Mouse (Mus musculus): ENCODE data around the gene Cnnm4. TPM values are rescaled to one million over a fixed set of nuclear protein-coding genes. Genes with fewer than 3 reads are reported as not detected.

The Cnnm4 gene
- polyA plus RNA-seq, 1 experiment = 0.27 TPM

DNA sequence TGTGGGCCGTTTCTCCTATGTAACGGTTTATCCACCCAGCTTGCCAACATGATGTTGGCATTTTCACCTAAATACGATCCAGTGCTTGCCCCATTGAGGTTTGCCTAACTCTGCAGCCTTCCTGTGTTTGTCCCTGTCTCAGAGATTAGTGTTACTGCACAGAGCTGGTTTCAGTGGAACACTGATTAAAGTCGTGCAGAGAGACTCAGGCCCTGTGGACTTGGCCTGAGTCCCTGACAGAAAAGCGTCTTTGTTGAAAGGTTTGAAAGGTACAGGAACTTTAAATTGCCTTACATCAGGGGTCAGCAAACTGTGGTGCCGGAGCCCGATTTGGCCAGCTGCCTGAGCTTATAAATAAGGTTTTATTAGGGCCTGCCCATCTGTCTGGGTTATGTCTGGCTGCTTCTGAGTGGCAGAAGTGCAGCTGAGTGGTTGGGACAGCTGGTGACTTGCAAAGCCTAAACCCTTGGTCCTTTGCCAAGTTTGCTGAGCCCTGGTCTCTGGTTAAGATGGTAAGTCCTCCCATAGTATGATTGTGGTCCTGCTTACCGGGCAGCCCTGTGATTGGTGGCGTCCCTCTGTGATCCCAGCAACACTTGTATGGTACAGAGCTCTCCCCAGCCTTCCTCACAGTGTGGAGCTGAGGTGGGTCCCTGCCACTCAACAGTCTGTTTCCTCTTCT, 52.1 kb downstream of the Cnnm4 start:
- Histone ChIP-seq H3K4me1 (ENCODE audit: control insufficient read depth) (no peaks in the 10 kb centered on the region), H3K27me3 (ENCODE audit: control insufficient read depth) (no peaks in the 10 kb centered on the region), H3K36me3 (ENCODE audit: control insufficient read depth) (peaks cover 83% of the 10 kb centered on the region), H3K4me3 (replicated peaks) (no peak overlapping the region), H3K9me3 (ENCODE audit: control insufficient read depth, low read length) (no peaks in the 10 kb centered on the region)
- TF ChIP-seq GATA1 (IDR thresholded peaks at IDR 0.05; ENCODE audit: low read length) (no peak), TAL1 (IDR thresholded peaks at IDR 0.05; ENCODE audit: low read length) (no peak)

GRCm38 (mm10) chr1:36524058-36524457, 52.6 kb downstream of the Cnnm4 start:
- H3K27me3 ChIP-seq (ENCODE audit: control insufficient read depth) = no peaks in the 10 kb centered on the region
- H3K4me3 ChIP-seq (replicated peaks) = no peak overlapping the region
- H3K36me3 ChIP-seq (ENCODE audit: control insufficient read depth) = peaks cover 77% of the 10 kb centered on the region
- TF ChIP-seq GATA1 (IDR thresholded peaks at IDR 0.05; ENCODE audit: low read length) (no peak), TAL1 (IDR thresholded peaks at IDR 0.05; ENCODE audit: low read length) (no peak)
- H3K9me3 ChIP-seq (ENCODE audit: control insufficient read depth, low read length) = no peaks in the 10 kb centered on the region
- no peaks in the 10 kb centered on the region for H3K4me1 ChIP-seq (ENCODE audit: control insufficient read depth)

GRCm38 (mm10) chr1:36525774-36526173, 54.4 kb downstream of the Cnnm4 start:
- H3K4me3 ChIP-seq (replicated peaks) = no peak overlapping the region
- H3K27me3 ChIP-seq (ENCODE audit: control insufficient read depth) = no peaks in the 10 kb centered on the region
- no peaks in the 10 kb centered on the region for H3K4me1 ChIP-seq (ENCODE audit: control insufficient read depth)
- TF ChIP-seq GATA1 (IDR thresholded peaks at IDR 0.05; ENCODE audit: low read length) (no peak), TAL1 (IDR thresholded peaks at IDR 0.05; ENCODE audit: low read length) (no peak)
- no peaks in the 10 kb centered on the region for H3K9me3 ChIP-seq (ENCODE audit: control insufficient read depth, low read length)
- peaks cover 64% of the 10 kb centered on the region for H3K36me3 ChIP-seq (ENCODE audit: control insufficient read depth)

DNA sequence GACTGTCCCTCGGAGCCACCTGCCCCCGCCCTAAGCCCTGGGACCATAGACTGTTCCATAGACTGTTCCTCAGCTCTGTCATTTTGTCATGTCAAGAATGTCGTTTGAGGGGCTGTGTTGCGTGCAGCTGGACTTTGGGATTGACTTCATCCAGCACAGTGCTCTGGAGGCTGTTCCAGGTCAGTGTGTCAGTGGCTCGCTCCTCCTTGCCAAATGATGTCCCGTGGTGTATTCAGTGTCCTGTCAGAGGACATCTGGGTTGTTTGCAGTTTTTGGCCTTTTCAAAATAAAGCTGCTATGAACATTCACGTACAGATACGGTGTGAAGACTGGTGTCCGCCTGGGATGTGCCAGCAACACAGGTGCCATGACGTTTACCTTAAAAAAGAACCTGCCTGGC, 55.5 kb downstream of the Cnnm4 start:
- H3K27me3 ChIP-seq (ENCODE audit: control insufficient read depth) = no peaks in the 10 kb centered on the region
- H3K36me3 ChIP-seq (ENCODE audit: control insufficient read depth) = peaks cover 63% of the 10 kb centered on the region
- H3K4me1 ChIP-seq (ENCODE audit: control insufficient read depth) = no peaks in the 10 kb centered on the region
- TF ChIP-seq TAL1 (IDR thresholded peaks at IDR 0.05; ENCODE audit: low read length) (no peak), GATA1 (IDR thresholded peaks at IDR 0.05; ENCODE audit: low read length) (no peak)
- no peak overlapping the region for H3K4me3 ChIP-seq (replicated peaks)
- no peaks in the 10 kb centered on the region for H3K9me3 ChIP-seq (ENCODE audit: control insufficient read depth, low read length)

DNA sequence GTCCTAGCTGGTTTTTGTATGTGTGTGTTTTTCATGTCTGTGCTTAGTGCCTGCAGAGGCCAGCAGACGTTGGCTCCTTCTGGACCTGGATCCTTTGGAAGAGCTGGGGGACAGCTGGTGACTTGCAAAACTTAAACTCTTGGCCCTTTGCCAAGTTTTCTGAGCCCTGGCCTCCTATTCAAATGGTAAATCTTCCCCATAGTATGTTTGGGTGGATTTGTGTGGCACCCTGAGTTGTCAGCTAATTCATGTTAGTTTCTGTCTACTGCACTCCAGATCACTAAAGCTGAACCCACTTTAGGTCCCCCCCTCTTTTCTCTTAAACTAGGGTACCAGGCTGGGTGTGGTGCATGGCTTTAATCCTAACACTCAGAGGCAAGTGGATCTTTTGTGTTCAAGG, 56.9 kb downstream of the Cnnm4 start:
- TF ChIP-seq TAL1 (IDR thresholded peaks at IDR 0.05; ENCODE audit: low read length) (no peak), GATA1 (IDR thresholded peaks at IDR 0.05; ENCODE audit: low read length) (no peak)
- Histone ChIP-seq H3K36me3 (ENCODE audit: control insufficient read depth) (peaks cover 52% of the 10 kb centered on the region), H3K27me3 (ENCODE audit: control insufficient read depth) (no peaks in the 10 kb centered on the region), H3K4me3 (replicated peaks) (no peak overlapping the region), H3K9me3 (ENCODE audit: control insufficient read depth, low read length) (no peaks in the 10 kb centered on the region), H3K4me1 (ENCODE audit: control insufficient read depth) (no peaks in the 10 kb centered on the region)

- TF ChIP-seq TAL1 (IDR thresholded peaks at IDR 0.05; ENCODE audit: low read length) (no peak), GATA1 (IDR thresholded peaks at IDR 0.05; ENCODE audit: low read length) (no peak)
- H3K27me3 ChIP-seq (ENCODE audit: control insufficient read depth) = no peaks in the 10 kb centered on the region
- H3K4me1 ChIP-seq (ENCODE audit: control insufficient read depth) = no peaks in the 10 kb centered on the region
- H3K4me3 ChIP-seq (replicated peaks) = no peak overlapping the region
- peaks cover 43% of the 10 kb centered on the region for H3K36me3 ChIP-seq (ENCODE audit: control insufficient read depth)
- H3K9me3 ChIP-seq (ENCODE audit: control insufficient read depth, low read length) = no peaks in the 10 kb centered on the region
Observed at GRCm38 (mm10) chr1:36529274-36529673, 57.9 kb downstream of the Cnnm4 start.

DNA sequence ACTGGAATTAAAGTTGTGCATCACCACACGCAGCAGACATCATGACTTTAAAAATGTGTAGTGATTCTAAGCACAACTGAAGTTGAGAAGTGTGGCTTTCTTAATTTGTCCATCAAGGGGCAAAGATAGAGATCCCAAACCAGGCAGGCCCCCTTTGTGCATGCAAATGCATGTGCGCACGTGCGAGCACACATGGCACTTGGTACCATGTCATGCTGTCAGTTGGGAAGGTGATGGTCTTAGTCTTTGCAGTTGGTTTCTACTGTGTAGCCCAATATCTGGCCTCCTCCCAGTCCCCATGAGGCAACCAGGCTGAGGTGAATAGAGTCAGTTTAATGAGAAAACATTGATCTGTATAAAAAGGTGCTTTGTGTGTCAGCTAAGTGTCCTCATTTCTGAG, 58.5 kb downstream of the Cnnm4 start:
- Histone ChIP-seq H3K27me3 (ENCODE audit: control insufficient read depth) (no peaks in the 10 kb centered on the region), H3K4me3 (replicated peaks) (no peak overlapping the region), H3K9me3 (ENCODE audit: control insufficient read depth, low read length) (no peaks in the 10 kb centered on the region), H3K36me3 (ENCODE audit: control insufficient read depth) (peaks cover 37% of the 10 kb centered on the region), H3K4me1 (ENCODE audit: control insufficient read depth) (peaks cover 2% of the 10 kb centered on the region; the same call in 1 of the 2 replicates)
- no peak for TF ChIP-seq GATA1 (IDR thresholded peaks at IDR 0.05; ENCODE audit: low read length)
- TF ChIP-seq TAL1 (IDR thresholded peaks at IDR 0.05; ENCODE audit: low read length) = no peak

DNA sequence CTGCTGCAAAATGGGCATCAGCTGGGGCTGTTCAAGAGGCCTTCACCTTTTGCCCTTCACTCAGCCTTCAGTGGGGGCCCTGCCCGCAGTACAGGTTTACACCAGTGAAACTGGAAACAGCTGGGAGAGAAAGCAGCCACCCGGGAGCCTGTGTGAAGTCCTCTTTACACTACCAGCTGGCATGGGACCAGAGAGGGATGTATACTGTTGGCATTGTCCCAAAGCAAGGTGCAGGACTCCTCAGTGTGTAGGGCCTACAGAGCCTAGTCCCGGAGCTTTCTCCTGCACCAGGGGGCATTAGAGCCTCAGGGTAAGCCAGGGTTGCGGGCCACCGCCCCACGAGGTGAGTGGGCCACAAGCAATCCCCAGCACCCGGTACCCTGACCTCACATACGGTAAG, 59.1 kb downstream of the Cnnm4 start:
- Histone ChIP-seq H3K4me1 (ENCODE audit: control insufficient read depth) (peaks cover 2% of the 10 kb centered on the region; the same call in 1 of the 2 replicates), H3K9me3 (ENCODE audit: control insufficient read depth, low read length) (no peaks in the 10 kb centered on the region), H3K36me3 (ENCODE audit: control insufficient read depth) (peaks cover 30% of the 10 kb centered on the region), H3K27me3 (ENCODE audit: control insufficient read depth) (no peaks in the 10 kb centered on the region), H3K4me3 (replicated peaks) (no peak overlapping the region)
- TF ChIP-seq GATA1 (IDR thresholded peaks at IDR 0.05; ENCODE audit: low read length) (no peak), TAL1 (IDR thresholded peaks at IDR 0.05; ENCODE audit: low read length) (no peak)

GRCm38 (mm10) chr1:36530962-36531361, 59.5 kb downstream of the Cnnm4 start:
- peaks cover 2% of the 10 kb centered on the region; the same call in 1 of the 2 replicates for H3K4me1 ChIP-seq (ENCODE audit: control insufficient read depth)
- peaks cover 26% of the 10 kb centered on the region for H3K36me3 ChIP-seq (ENCODE audit: control insufficient read depth)
- TF ChIP-seq GATA1 (IDR thresholded peaks at IDR 0.05; ENCODE audit: low read length) = no peak
- no peak for TF ChIP-seq TAL1 (IDR thresholded peaks at IDR 0.05; ENCODE audit: low read length)
- no peak overlapping the region for H3K4me3 ChIP-seq (replicated peaks)
- no peaks in the 10 kb centered on the region for H3K9me3 ChIP-seq (ENCODE audit: control insufficient read depth, low read length)
- H3K27me3 ChIP-seq (ENCODE audit: control insufficient read depth) = no peaks in the 10 kb centered on the region

- TF ChIP-seq TAL1 (IDR thresholded peaks at IDR 0.05; ENCODE audit: low read length) (no peak), GATA1 (IDR thresholded peaks at IDR 0.05; ENCODE audit: low read length) (no peak)
- Histone ChIP-seq H3K36me3 (ENCODE audit: control insufficient read depth) (peaks cover 22% of the 10 kb centered on the region), H3K4me3 (replicated peaks) (no peak overlapping the region), H3K27me3 (ENCODE audit: control insufficient read depth) (no peaks in the 10 kb centered on the region), H3K9me3 (ENCODE audit: control insufficient read depth, low read length) (no peaks in the 10 kb centered on the region), H3K4me1 (ENCODE audit: control insufficient read depth) (peaks cover 2% of the 10 kb centered on the region; the same call in 1 of the 2 replicates)
Observed at GRCm38 (mm10) chr1:36531461-36531860, 60.0 kb downstream of the Cnnm4 start.
